Mouse (Mus musculus) hindbrain, embryonic 13.5 days (tissue): ENCODE data around the gene Os9. TPM values are rescaled to one million over a fixed set of nuclear protein-coding genes. Genes with fewer than 3 reads are reported as not detected.
"Not testable (repeated sequence)": the region's sequence is repeated elsewhere in the genome, so short reads cannot be mapped to it uniquely, and the experiment has no call there.

ENCODE experiments used
- ATAC-seq: fragments of 200-750 bp; cut with Nextera tagmentation; 2 replicates; pipeline ENCODE4 v1.8.0; 2017; ENCODE audit warnings: moderate TSS enrichment; ENCODE audit not compliant: low FRiP score
- H3K27ac ChIP-seq: fragments of 300-500 bp; sonication (generic); 2 replicates; pipeline ENCODE4 v1.5.1; 2015; ENCODE audit warnings: inconsistent platforms, mild to moderate bottlenecking, moderate library complexity
- H3K27me3 ChIP-seq: fragments of 300-500 bp; sonication (generic); 2 replicates; pipeline ENCODE4 v1.6.1; 2015; ENCODE audit warnings: mild to moderate bottlenecking, inconsistent platforms
- H3K36me3 ChIP-seq: fragments of 300-500 bp; sonication (generic); 2 replicates; pipeline ENCODE4 v1.6.1; 2015; ENCODE audit warnings: mild to moderate bottlenecking, inconsistent platforms
- H3K4me1 ChIP-seq: fragments of 300-500 bp; sonication (generic); replicated peaks from 2 replicates; pipeline ENCODE4 v1.6.1; 2015; ENCODE audit warnings: inconsistent platforms
- H3K4me2 ChIP-seq: fragments of 300-500 bp; sonication (generic); 2 replicates; pipeline ENCODE4 v1.6.1; 2015; ENCODE audit warnings: inconsistent platforms, mild to moderate bottlenecking, moderate library complexity
- H3K4me3 ChIP-seq: fragments of 300-500 bp; sonication (generic); 2 replicates; pipeline ENCODE4 v1.5.1; 2015; ENCODE audit warnings: mild to moderate bottlenecking, inconsistent platforms
- H3K9ac ChIP-seq: fragments of 300-500 bp; sonication (generic); 2 replicates; pipeline ENCODE4 v1.6.1; 2015; ENCODE audit warnings: mild to moderate bottlenecking, inconsistent platforms
- H3K9me3 ChIP-seq: fragments of 300-500 bp; sonication (generic); 2 replicates; pipeline ENCODE4 v1.6.1; 2016; ENCODE audit warnings: inconsistent platforms
- WGBS: fragments of 180-500 bp; shearing (Covaris S2); methylation state at CpG from one replicate; pipeline ENCODE4 v1.1.7; 2015; 5-methylcytosine and 5-hydroxymethylcytosine counted together
- polyA plus RNA-seq: library from polyadenylated mRNA; unstranded; fragments of >200 nt; fragmentation: Nextera tagmentation; extraction: Ambion mirVana; gene quantifications from 2 replicates; pipeline ENCODE4 v1.2.1, GENCODE M21; 2015

Os9 gene
- polyA plus RNA-seq, 1 experiment from 2014 or later, result 144 TPM

GRCm38 (mm10) chr10:127160081-127160480 lies 39.1 kb upstream of the Os9 start:
- Histone ChIP-seq H3K36me3 (no peaks in the 10 kb centered on the region), H3K4me3 (no peak overlapping the region), H3K27ac (no peak overlapping the region), H3K9me3 (no peaks in the 10 kb centered on the region), H3K4me1 (peaks cover 5% of the 10 kb centered on the region; the same call in 1 of the 2 replicates), H3K9ac (no peak overlapping the region), H3K27me3 (peaks cover 6% of the 10 kb centered on the region; the same call in 1 of the 2 replicates), H3K4me2 (no peak overlapping the region)
- 85% methylated on average over 9 of the region's 9 CpGs for WGBS
- no peak for ATAC-seq

GRCm38 (mm10) chr10:127158471-127158870 lies 37.5 kb upstream of the Os9 start:
- Histone ChIP-seq H3K4me1 (no peaks in the 10 kb centered on the region), H3K27ac (no peak overlapping the region), H3K9me3 (no peaks in the 10 kb centered on the region), H3K4me3 (no peak overlapping the region), H3K36me3 (no peaks in the 10 kb centered on the region), H3K27me3 (peaks cover 2% of the 10 kb centered on the region; the same call in 1 of the 2 replicates), H3K4me2 (no peak overlapping the region), H3K9ac (no peak overlapping the region)
- WGBS, result 80% methylated on average over 3 of the region's 3 CpGs
- no peak for ATAC-seq

- no peak for ATAC-seq
- Histone ChIP-seq H3K36me3 (no peaks in the 10 kb centered on the region), H3K9ac (no peak overlapping the region), H3K4me3 (no peak overlapping the region), H3K27ac (no peak overlapping the region), H3K9me3 (no peaks in the 10 kb centered on the region), H3K4me2 (no peak overlapping the region), H3K27me3 (no peaks in the 10 kb centered on the region), H3K4me1 (no peaks in the 10 kb centered on the region)
- WGBS, result 86% methylated on average over 1 of the region's 1 CpGs
These were observed 35.6 kb upstream of the Os9 start for GRCm38 (mm10) chr10:127156511-127156910.

DNA sequence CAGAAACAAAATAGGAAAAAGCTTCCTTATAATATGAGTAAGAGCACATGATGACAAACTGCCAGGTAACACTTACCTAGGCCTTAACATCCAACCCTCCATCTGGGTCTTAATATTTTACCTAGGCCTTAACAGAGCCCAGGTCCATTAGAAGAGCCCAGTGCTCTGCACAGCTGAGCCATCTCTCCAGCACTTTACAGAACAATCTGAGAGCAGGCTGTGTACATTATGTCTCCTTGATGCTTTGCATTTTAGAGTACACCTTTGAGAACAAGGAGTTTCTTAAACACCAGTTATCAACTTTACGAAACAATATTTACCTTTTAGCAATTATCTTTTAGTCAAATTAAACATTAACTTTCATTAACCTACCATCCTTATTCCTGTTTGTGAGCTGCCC lies 35.2 kb upstream of the Os9 start:
- no peaks in the 10 kb centered on the region for H3K4me1 ChIP-seq
- no peak overlapping the region for H3K27ac ChIP-seq
- H3K27me3 ChIP-seq, result no peaks in the 10 kb centered on the region
- ATAC-seq, result no peak
- H3K4me2 ChIP-seq, result no peak overlapping the region
- H3K9me3 ChIP-seq, result no peaks in the 10 kb centered on the region
- H3K36me3 ChIP-seq, result no peaks in the 10 kb centered on the region
- 93% methylated on average over 1 of the region's 1 CpGs for WGBS
- H3K9ac ChIP-seq, result no peak overlapping the region
- H3K4me3 ChIP-seq, result no peak overlapping the region

DNA sequence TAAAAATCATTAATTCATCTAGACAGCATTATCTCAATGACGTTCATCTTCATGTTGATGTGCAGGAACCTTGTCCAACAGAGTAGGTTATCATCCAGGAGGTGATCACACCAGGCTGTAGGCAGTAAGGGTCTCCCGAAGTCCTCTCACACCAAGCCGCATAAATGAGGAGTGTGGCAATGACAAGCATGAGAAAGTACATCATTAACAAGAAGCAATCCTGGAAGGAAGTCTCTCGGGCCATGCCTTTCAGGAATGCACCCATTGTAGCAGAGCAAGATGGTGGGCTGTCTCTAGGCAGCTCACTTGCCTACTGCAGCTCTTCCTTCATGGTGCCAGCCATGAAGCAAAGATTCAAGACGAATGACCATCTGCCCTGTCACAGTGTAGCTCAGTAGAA lies 33.7 kb upstream of the Os9 start:
- no peak for ATAC-seq
- no peaks in the 10 kb centered on the region for H3K36me3 ChIP-seq
- no peak overlapping the region for H3K4me2 ChIP-seq
- no peaks in the 10 kb centered on the region for H3K27me3 ChIP-seq
- H3K4me3 ChIP-seq, result no peak overlapping the region
- no peaks in the 10 kb centered on the region for H3K4me1 ChIP-seq
- H3K9me3 ChIP-seq, result no peaks in the 10 kb centered on the region
- WGBS, result 87% methylated on average over 5 of the region's 5 CpGs
- no peak overlapping the region for H3K27ac ChIP-seq
- no peak overlapping the region for H3K9ac ChIP-seq

DNA sequence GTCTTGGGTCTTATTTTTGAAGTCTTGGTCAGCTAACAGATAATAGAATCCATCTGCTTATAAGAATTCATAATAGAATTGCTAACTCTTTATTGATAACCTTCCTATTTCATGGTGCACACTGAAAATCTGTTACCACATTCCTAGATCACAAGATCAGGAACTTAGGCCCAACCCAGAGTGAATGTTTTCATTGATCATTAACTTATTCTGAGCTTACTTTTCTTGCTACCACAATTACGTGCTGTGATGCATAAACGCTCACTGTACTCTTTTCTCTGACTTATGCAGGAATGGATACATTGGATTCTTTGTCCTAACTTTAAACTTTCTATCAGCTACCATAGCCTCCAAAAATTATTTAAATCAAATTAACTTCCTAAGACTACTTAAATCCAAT lies 33.3 kb upstream of the Os9 start:
- H3K36me3 ChIP-seq, result no peaks in the 10 kb centered on the region
- no peak overlapping the region for H3K4me3 ChIP-seq
- no peaks in the 10 kb centered on the region for H3K4me1 ChIP-seq
- no peak for ATAC-seq
- no peak overlapping the region for H3K27ac ChIP-seq
- H3K9me3 ChIP-seq, result no peaks in the 10 kb centered on the region
- no peaks in the 10 kb centered on the region for H3K27me3 ChIP-seq
- no peak overlapping the region for H3K4me2 ChIP-seq
- H3K9ac ChIP-seq, result no peak overlapping the region
- 94% methylated on average over 2 of the region's 2 CpGs for WGBS

GRCm38 (mm10) chr10:127153323-127153722 lies 32.4 kb upstream of the Os9 start:
- Histone ChIP-seq H3K4me2 (no peak overlapping the region), H3K9ac (no peak overlapping the region), H3K36me3 (no peaks in the 10 kb centered on the region), H3K4me3 (no peak overlapping the region), H3K27me3 (no peaks in the 10 kb centered on the region), H3K9me3 (no peaks in the 10 kb centered on the region), H3K4me1 (no peaks in the 10 kb centered on the region), H3K27ac (no peak overlapping the region)
- WGBS, result 97% methylated on average over 7 of the region's 7 CpGs
- ATAC-seq, result no peak

GRCm38 (mm10) chr10:127152556-127152955 lies 31.6 kb upstream of the Os9 start:
- H3K4me3 ChIP-seq, H3K27me3 ChIP-seq, H3K4me1 ChIP-seq, ATAC-seq, H3K27ac ChIP-seq, H3K36me3 ChIP-seq, H3K4me2 ChIP-seq, H3K9ac ChIP-seq, H3K9me3 ChIP-seq: not testable (repeated sequence)
- WGBS, result 89% methylated on average over 10 of the region's 10 CpGs

DNA sequence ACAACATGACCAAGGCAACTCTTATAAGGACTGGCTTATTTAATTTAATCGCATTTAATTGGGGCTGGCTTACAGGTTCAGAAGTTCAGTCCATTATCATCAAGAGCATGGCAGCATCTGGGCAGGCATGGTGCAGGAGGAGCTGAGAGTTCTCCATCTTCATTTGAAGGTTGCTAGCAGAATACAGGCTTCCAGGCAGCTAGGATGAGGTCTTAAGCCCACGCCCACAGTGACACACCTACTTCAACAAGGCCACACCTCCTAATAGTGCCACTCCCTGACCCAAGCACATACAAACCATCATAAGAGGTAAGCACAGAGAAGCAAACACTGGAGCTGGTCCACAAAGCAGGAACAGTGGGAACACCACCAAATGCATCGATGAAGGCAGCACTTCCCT lies 30.3 kb upstream of the Os9 start:
- not testable (repeated sequence) for H3K4me3 ChIP-seq, H3K4me2 ChIP-seq, H3K9ac ChIP-seq, H3K36me3 ChIP-seq, H3K4me1 ChIP-seq, H3K27ac ChIP-seq, ATAC-seq, H3K9me3 ChIP-seq, H3K27me3 ChIP-seq
- 84% methylated on average over 3 of the region's 3 CpGs for WGBS

DNA sequence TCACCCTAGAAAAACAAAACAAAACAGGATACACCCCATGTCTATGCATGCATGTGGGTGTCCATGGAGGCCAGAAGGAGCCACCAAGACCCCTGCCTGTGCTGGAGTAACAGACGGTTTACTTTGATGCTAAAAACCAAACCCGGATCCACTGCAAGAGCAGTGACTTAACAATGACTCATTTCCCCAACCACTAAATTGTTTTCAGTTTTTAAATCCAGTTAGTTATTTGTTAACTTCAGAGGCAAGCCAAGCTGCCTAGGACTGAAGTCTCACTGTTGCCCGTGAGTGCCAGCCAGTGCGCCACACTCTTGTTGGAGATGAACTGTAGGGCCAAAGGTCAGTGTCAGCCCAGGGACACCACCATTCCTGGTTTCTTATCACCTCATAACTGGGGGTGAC lies 29.5 kb upstream of the Os9 start:
- Histone ChIP-seq H3K9ac (no peak overlapping the region), H3K4me3 (no peak overlapping the region), H3K9me3 (no peaks in the 10 kb centered on the region), H3K4me2 (no peak overlapping the region), H3K27me3 (no peaks in the 10 kb centered on the region), H3K4me1 (no peaks in the 10 kb centered on the region), H3K27ac (no peak overlapping the region), H3K36me3 (no peaks in the 10 kb centered on the region)
- 90% methylated on average over 4 of the region's 4 CpGs for WGBS
- ATAC-seq, result no peak

DNA sequence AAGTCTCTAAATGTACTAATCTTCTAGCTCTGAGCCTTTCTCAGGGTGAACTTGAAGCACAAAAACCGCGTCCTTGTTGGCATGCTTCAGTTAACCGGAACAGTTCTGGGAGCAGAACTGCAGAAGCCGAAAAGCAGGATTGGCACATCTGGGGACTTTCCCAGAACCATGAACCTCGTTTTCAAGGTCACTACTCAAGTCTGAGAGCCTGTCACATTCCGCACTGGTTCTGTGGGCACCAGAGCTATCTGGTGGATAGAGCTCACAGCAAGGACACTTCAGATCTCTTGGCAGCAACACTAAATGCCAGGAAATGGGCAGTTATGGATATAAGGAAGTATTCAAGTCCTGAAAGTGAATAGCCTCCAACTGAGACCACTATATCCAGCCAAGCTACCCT lies 26.2 kb upstream of the Os9 start:
- H3K9ac ChIP-seq, result no peak overlapping the region
- no peak for ATAC-seq
- H3K36me3 ChIP-seq, result no peaks in the 10 kb centered on the region
- no peak overlapping the region for H3K27ac ChIP-seq
- H3K4me2 ChIP-seq, result no peak overlapping the region
- no peaks in the 10 kb centered on the region for H3K9me3 ChIP-seq
- no peaks in the 10 kb centered on the region for H3K27me3 ChIP-seq
- 80% methylated on average over 6 of the region's 6 CpGs for WGBS
- no peaks in the 10 kb centered on the region for H3K4me1 ChIP-seq
- H3K4me3 ChIP-seq, result no peak overlapping the region

DNA sequence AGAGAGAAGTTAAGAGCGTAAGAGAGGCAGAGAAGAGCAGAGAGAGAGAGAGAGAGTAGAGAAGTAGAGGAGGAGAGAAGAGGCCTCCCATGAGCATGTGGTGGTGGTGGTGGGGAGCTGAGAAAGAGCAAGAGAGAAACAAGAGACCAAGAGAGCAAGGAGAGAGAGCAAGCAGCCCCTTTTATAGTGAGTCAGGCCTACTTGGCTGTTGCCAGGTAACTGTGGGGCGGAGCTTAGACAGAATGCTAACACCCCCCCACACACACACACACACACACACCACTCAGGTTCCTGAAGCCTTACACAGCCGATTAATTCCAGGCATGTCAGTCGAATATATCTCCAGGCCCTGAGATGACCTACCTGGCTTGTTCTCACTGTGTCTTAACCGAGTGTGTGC lies 24.4 kb upstream of the Os9 start:
- H3K36me3 ChIP-seq, result no peaks in the 10 kb centered on the region
- H3K9ac ChIP-seq, result no peak overlapping the region
- no peaks in the 10 kb centered on the region for H3K9me3 ChIP-seq
- H3K27ac ChIP-seq, result no peak overlapping the region
- H3K4me1 ChIP-seq, result no peaks in the 10 kb centered on the region
- no peaks in the 10 kb centered on the region for H3K27me3 ChIP-seq
- no peak overlapping the region for H3K4me3 ChIP-seq
- no peak for ATAC-seq
- 79% methylated on average over 4 of the region's 5 CpGs for WGBS
- H3K4me2 ChIP-seq, result no peak overlapping the region

DNA sequence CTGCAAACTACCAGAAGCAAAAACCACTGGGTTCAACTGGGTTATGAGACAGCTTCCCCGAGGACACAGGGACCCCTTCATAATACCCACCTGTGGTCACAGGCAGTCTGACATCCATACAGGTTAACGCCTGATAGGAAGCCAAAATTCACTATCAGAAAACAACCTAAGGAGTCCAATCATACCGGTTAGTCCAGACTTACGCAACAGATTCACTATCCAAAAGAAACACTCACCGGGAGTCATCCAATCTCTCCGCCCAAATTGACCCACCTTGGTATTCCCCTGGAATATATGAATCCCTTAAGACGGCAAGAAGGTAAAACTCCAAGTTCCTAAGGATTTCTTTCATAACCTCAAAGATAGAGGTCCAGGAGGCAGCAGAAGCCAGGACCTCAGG lies 23.6 kb upstream of the Os9 start:
- Histone ChIP-seq H3K36me3 (no peaks in the 10 kb centered on the region), H3K9ac (no peak overlapping the region), H3K4me2 (no peak overlapping the region), H3K9me3 (no peaks in the 10 kb centered on the region), H3K27ac (no peak overlapping the region), H3K4me1 (no peaks in the 10 kb centered on the region), H3K4me3 (no peak overlapping the region), H3K27me3 (no peaks in the 10 kb centered on the region)
- WGBS, result 92% methylated on average over 7 of the region's 7 CpGs
- no peak for ATAC-seq

- Histone ChIP-seq H3K27ac (no peak overlapping the region), H3K36me3 (no peaks in the 10 kb centered on the region), H3K27me3 (no peaks in the 10 kb centered on the region), H3K9me3 (no peaks in the 10 kb centered on the region), H3K4me1 (no peaks in the 10 kb centered on the region), H3K9ac (no peak overlapping the region), H3K4me3 (no peak overlapping the region), H3K4me2 (no peak overlapping the region)
- WGBS, result 83% methylated on average over 8 of the region's 8 CpGs
- no peak for ATAC-seq
These were observed 22.3 kb upstream of the Os9 start for GRCm38 (mm10) chr10:127143228-127143627.
